Mouse (Mus musculus) hindbrain, postnatal 0 days (tissue): ENCODE results near the gene Ifi203. TPM values are rescaled to one million over a fixed set of nuclear protein-coding genes. Genes with fewer than 3 reads are reported as not detected.

Experiments
- polyA plus RNA-seq: library from polyadenylated mRNA; unstranded; fragments of >200 nt; fragmentation: Nextera tagmentation; extraction: Ambion mirVana; gene quantifications from 2 replicates; pipeline ENCODE4 v1.2.1, GENCODE M21; 2015
- total RNA-seq: library from RNA; depleted of rRNA; stranded (reverse); fragments of >200 nt; gene quantifications from 2 replicates; pipeline ENCODE4 v1.2.3, GENCODE M21; 2014; rRNA removed

Ifi203 gene
- total and polyA plus RNA-seq, 2 experiments from 2014 or later = 1.6 to 2.3 TPM

Other genes with a start within 250 kb of the Ifi203 start
- 0.43 and 0.94 TPM in 2 replicates for gene Ifi207, start 200.9 kb downstream of the Ifi203 start, total RNA-seq
- gene Ifi207, start 200.9 kb downstream of the Ifi203 start, polyA plus RNA-seq = 0.28 and 0.29 TPM in 2 replicates
- gene Ifi204, start 175.7 kb downstream of the Ifi203 start, total RNA-seq = 0.26 and 0.50 TPM in 2 replicates
- gene Ifi204, start 175.7 kb downstream of the Ifi203 start, polyA plus RNA-seq = 1.2 TPM in 2 replicates
- 0.14 TPM in 1 of 2 replicates, not detected in the other for gene Ifi211, start 29.6 kb downstream of the Ifi203 start, total RNA-seq
- 0.40 and 0.63 TPM in 2 replicates for gene Ifi211, start 29.6 kb downstream of the Ifi203 start, polyA plus RNA-seq
- gene Mndal, start 181 bp downstream of the Ifi203 start, total RNA-seq = 0.68 and 2.3 TPM in 2 replicates
- 2.8 and 3.7 TPM in 2 replicates for gene Mndal, start 181 bp downstream of the Ifi203 start, polyA plus RNA-seq
- not detected in 2 replicates for gene Ifi202b, start 40.1 kb upstream of the Ifi203 start, total RNA-seq
- gene Ifi202b, start 40.1 kb upstream of the Ifi203 start, polyA plus RNA-seq = 0.16 and 0.28 TPM in 2 replicates
- not detected in 2 replicates for gene Ifi205, start 89.1 kb upstream of the Ifi203 start, total RNA-seq
- not detected in 2 replicates for gene Ifi205, start 89.1 kb upstream of the Ifi203 start, polyA plus RNA-seq
- gene Olfr433, start 98.0 kb upstream of the Ifi203 start, total RNA-seq = not detected in 2 replicates
- gene Olfr433, start 98.0 kb upstream of the Ifi203 start, polyA plus RNA-seq = not detected in 2 replicates
- gene Olfr432, start 106.5 kb upstream of the Ifi203 start, total RNA-seq = not detected in 2 replicates
- gene Olfr432, start 106.5 kb upstream of the Ifi203 start, polyA plus RNA-seq = not detected in 2 replicates
- gene Olfr430, start 123.9 kb upstream of the Ifi203 start, total RNA-seq = not detected in 2 replicates
- gene Olfr430, start 123.9 kb upstream of the Ifi203 start, polyA plus RNA-seq = not detected in 2 replicates
- not detected in 2 replicates for gene Olfr429, start 141.7 kb upstream of the Ifi203 start, total RNA-seq
- not detected in 2 replicates for gene Olfr429, start 141.7 kb upstream of the Ifi203 start, polyA plus RNA-seq
- not detected in 2 replicates for gene Olfr427, start 154.2 kb upstream of the Ifi203 start, total RNA-seq
- gene Olfr427, start 154.2 kb upstream of the Ifi203 start, polyA plus RNA-seq = not detected in 2 replicates
- gene Olfr231, start 178.5 kb upstream of the Ifi203 start, total RNA-seq = not detected in 2 replicates
- gene Olfr231, start 178.5 kb upstream of the Ifi203 start, polyA plus RNA-seq = not detected in 2 replicates
- not detected in 2 replicates for gene Olfr424, start 188.8 kb upstream of the Ifi203 start, total RNA-seq
- gene Olfr424, start 188.8 kb upstream of the Ifi203 start, polyA plus RNA-seq = not detected in 2 replicates
- not detected in 2 replicates for gene Olfr420, start 213.0 kb upstream of the Ifi203 start, total RNA-seq
- gene Olfr420, start 213.0 kb upstream of the Ifi203 start, polyA plus RNA-seq = not detected in 2 replicates
- not detected in 2 replicates for gene Spta1, start 230.1 kb upstream of the Ifi203 start, total RNA-seq
- gene Spta1, start 230.1 kb upstream of the Ifi203 start, polyA plus RNA-seq = 0.04 TPM in 1 of 2 replicates, not detected in the other